Mouse (Mus musculus) testis, adult 2 months (tissue): ENCODE results near the gene Pik3ca.

ENCODE experiments used
- CTCF ChIP-seq: fragments of 200-500 bp; IDR thresholded peaks from 2 replicates; pipeline ENCODE4 v1.5.1; 2012; ENCODE audit warnings: low read depth, mild to moderate bottlenecking, inconsistent platforms, low read length, moderate library complexity; ENCODE audit not compliant: control insufficient read depth, insufficient read depth, insufficient replicate concordance
- POLR2A ChIP-seq: fragments of 200-500 bp; IDR thresholded peaks from 2 replicates; pipeline ENCODE4 v1.6.1; 2012; ENCODE audit warnings: low read depth, mild to moderate bottlenecking, inconsistent platforms, low read length, moderate library complexity; ENCODE audit not compliant: control insufficient read depth

- no peak for TF ChIP-seq CTCF
- no peak for TF ChIP-seq POLR2A
Measured at GRCm38 (mm10) chr3:32401591-32401990, 4.1 kb downstream of the Pik3ca start.
